Mouse (Mus musculus) retina, postnatal 1 day (tissue): ENCODE results near the gene Otc.
A peak's percentile ranks its signal among the peaks of the same experiment; 100 is the strongest.

Experiments
- DNase-seq: peaks from one replicate; pipeline ENCODE4 v3.0.0-alpha.2; 2012

Otc gene

DNA sequence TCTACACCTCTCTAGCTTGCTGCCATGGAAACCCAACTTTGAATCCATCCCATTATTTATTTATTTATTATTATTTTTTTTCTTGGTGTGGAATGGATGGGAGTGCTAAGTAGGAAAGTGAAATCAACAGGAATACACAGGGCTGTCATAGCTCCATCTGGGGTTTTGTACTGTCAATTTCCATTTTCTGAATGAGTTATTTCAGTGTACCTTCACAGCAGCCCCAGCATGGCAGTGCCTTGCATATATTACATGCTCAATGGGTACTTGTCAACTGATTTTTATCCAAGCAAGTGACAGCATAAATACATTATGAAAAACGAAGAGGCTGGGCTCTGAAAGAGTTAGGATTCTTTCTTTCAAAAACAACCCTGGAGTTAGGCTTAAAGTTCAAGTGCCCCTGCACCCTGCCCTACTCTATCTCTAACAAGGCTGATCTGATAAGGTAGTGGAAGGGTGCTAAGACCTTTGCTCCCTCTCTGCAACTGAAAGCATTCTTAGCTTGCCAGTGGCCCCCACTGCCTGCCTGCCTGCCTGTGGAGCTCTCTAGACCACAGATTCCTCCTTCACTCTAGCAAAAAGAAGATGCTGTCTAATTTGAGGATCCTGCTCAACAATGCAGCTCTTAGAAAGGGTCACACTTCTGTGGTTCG, at the start of gene Otc:
Gene Otc (plus strand): TSS at position 454 of the 653 bp plus-strand sequence.
- peak; percentile 23 for DNase-seq

- DNase-seq = no peak
These were observed 46.2 kb upstream of the Otc start for GRCm38 (mm10) chrX:10205937-10206336.

- peak; percentile 73 for DNase-seq
These were observed 36.1 kb upstream of the Otc start for GRCm38 (mm10) chrX:10215972-10216371.

GRCm38 (mm10) chrX:10216410-10216949, 35.6 kb upstream of the Otc start, which contains the start of gene Rpgr:
Gene Rpgr, minus strand, starts transcription at chrX:10216920.
- DNase-seq = peak; percentile 95

- DNase-seq = peak; percentile 20
These were observed 32.8 kb upstream of the Otc start for GRCm38 (mm10) chrX:10219281-10219680.

DNA sequence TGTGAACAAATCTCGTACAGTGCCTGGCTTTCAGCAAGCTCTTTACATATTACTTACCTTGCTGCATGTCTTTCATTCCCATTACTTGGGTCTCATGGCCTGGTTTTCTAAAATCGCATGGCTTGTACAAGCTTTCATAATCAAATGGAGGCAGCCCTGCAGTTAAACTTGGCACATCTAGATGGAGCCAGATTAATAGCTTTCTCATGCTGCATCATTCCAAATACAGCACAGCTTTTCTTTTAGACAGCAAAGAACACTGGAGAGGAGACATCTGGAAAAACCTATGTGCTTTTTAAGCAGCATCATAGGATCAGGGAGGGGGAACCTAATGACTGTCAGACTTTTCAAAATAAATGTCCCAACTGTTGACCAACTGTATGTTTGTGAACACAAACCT, 19.1 kb upstream of the Otc start:
- peak; percentile 20 for DNase-seq

- no peak for DNase-seq
These were observed 17.5 kb upstream of the Otc start for GRCm38 (mm10) chrX:10234617-10235016.

DNA sequence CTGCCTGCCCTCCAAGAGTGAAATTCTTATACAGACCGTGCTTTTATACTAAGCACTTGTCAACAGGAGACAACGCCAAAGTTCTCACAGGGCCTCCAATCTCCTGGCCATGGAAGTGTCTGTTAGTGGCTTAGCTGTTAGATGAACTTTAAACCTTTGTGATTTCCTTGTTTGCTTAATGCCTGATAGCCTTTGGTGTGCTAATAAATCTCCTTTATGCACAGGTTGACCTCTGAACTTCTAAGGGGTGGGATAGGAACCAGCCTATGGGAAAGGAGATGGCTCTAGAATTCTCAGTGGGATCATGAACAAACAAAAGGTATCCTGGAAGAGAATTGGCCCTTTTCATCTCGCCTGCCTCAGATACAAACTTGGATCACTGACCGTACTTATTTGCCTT, 12.6 kb upstream of the Otc start:
- DNase-seq = no peak

- DNase-seq = no peak
These were observed 8.2 kb upstream of the Otc start for GRCm38 (mm10) chrX:10243916-10244315.

DNA sequence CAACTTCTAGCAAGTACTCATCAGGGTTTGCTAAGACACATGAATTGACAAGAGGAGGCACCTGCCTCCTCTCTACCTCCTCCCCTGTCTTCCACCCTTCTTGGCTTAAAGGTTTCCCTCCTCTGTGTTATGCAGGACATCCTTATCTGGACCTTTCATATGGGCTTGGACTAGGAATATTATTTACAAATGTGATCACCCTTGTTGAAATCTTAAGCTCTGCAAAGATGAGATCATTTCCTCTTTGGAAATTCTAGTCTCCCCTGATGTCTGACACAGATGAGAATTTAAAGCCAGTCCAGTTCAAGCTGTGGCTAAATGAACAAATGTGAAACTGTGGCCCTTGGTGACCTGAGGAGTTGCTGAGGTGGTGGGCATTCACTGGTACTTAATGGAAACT, 748 bp upstream of the Otc start:
- no peak for DNase-seq

GRCm38 (mm10) chrX:10257774-10258173, 5.7 kb downstream of the Otc start:
- no peak for DNase-seq

DNA sequence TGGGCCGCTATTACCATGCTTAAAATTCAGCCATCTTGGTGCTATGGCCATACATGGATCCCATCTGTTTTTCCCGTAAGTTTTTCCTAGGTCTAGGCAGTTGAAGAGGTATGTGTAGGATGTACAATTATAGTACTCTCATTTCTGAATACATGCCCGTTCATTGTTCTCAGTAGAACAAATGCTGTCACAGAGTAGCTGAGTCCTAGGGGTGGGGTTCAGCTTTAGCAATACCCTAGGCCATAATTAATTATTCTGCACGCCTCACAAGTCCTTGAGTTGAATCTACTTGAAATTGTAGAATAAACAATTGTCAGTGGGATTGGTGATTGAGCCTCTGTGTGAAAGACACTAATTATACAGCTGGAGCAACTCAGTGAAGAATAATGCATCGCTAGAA, 6.2 kb downstream of the Otc start:
- no peak for DNase-seq

DNA sequence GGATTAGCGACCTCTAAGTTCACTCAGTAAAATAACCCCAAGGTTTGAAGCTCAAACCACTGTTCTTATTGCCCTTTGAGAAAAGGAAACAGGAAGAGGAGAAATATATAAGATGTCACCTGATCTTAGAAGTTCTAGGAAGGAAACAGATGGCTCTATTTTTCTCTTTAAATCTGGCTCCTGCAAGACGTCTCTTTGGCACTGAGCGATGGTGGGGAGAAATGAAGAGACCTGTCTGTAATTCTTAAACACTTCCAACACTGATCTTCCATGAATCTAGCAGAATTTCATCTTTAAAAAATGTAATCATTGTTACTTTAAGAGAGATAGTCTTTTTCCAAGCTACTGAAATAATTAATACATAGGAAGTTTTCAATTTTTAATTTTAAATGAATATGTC, 16.2 kb downstream of the Otc start:
- DNase-seq = no peak

- DNase-seq = peak; percentile 62
These were observed 16.8 kb downstream of the Otc start for GRCm38 (mm10) chrX:10268761-10269437.

DNA sequence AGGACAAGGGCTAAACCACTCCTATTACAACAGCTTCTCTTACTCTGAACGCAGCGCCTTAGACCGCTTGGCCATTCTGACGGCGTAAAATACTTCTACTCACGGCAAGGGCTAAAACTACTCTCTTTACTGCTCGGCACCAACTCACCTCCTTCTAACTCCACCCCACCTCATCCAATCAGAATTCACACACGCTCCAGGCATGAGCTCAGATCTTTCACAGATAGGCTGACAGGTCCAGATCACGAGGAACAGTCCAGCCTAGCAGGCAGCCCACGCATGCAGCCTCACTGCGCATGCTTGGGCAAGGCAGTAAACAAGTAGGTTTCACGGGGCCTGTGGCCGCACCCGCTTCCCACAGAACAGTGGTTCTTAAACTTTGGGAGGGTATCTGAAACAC, 45.2 kb downstream of the Otc start:
- no peak for DNase-seq

DNA sequence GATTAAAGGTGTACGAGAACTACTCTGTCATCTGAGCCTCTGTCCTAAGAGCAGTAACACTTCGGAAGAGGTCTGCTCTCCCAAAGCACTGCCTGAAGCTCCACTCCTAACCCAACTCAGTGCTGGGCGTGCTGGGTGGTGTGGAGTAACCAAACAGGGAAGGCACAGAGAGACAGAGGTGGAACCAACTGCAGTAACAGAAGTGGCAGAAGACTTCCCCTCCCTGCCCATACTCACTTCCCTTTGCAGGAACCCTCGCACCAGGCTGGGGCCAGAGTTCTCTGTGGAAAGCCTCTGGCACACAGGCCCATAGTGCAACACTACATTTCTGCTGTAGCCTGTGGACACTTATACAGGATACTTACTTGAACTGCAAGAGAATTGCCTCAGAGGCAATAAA, 66.1 kb downstream of the Otc start:
- no peak for DNase-seq

DNA sequence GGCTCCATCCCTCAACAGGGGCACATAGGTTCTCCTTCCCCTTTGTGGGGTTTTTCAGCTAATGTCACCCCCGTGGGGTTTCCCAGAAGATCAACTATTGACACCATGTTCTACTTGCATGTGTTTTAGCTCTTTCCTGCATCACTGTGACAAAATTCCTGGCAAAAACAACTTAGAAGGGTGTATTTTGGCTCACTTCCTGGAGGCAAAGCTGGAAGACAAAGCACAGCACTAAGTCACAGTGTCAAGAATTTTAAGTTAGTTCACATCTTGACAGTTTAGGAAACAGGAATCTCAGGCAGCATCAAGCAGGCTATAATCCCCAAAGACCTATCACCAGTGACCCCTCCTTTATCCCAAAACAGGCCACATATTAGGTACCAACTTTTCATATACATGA, 78.1 kb downstream of the Otc start:
- no peak for DNase-seq

GRCm38 (mm10) chrX:10331749-10332148, 79.6 kb downstream of the Otc start:
- DNase-seq = no peak

- DNase-seq = no peak
These were observed 84.7 kb downstream of the Otc start for GRCm38 (mm10) chrX:10336816-10337215.

DNA sequence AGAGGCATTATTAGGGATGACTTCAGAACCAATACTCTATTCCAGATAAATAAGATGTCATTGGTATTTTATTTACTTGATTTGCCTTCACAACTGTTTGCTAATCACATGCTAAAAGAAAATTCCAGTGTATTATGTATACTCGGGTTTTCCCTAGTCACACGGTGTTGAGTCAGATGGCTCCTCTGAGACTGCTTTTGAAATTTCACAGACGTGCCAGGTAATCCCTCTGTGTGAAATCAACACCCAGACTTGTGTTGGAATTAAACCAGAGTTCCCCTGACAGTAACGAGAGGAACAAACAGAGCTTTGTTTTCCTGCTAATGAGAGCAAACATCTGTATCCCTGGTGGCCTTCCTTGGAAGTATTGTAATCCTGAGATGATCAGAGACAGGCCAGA, 103.8 kb downstream of the Otc start:
- no peak for DNase-seq
